Mouse (Mus musculus) limb, embryonic 14.5 days (tissue): ENCODE measurements around the gene Irgm1. TPM values are rescaled to one million over a fixed set of nuclear protein-coding genes. Genes with fewer than 3 reads are reported as not detected.

Experiments
- ATAC-seq: fragments of 200-750 bp; cut with Nextera tagmentation; 2 replicates; pipeline ENCODE4 v1.8.0; 2017; ENCODE audit warnings: low read depth, moderate number of reproducible peaks, moderate TSS enrichment; ENCODE audit not compliant: low FRiP score
- DNase-seq: peaks from one replicate; pipeline ENCODE4 v3.0.0-alpha.2; 2015; ENCODE audit warnings: low spot score
- H3K27ac ChIP-seq: fragments of 300-500 bp; sonication (generic); replicated peaks from 2 replicates; pipeline ENCODE4 v1.5.1; 2014; ENCODE audit warnings: low read depth, mild to moderate bottlenecking, low read length, moderate library complexity, mixed read lengths
- H3K27me3 ChIP-seq: fragments of 300-500 bp; sonication (generic); 2 replicates; pipeline ENCODE4 v1.6.1; 2014; ENCODE audit warnings: low read length, mixed read lengths; ENCODE audit not compliant: control insufficient read depth, insufficient read depth
- H3K36me3 ChIP-seq: fragments of 300-500 bp; sonication (generic); 2 replicates; pipeline ENCODE4 v1.6.1; 2014; ENCODE audit warnings: mild to moderate bottlenecking, low read length, moderate library complexity, mixed read lengths; ENCODE audit not compliant: control insufficient read depth, insufficient read depth
- H3K4me1 ChIP-seq: fragments of 300-500 bp; sonication (generic); 2 replicates; pipeline ENCODE4 v1.6.1; 2014; ENCODE audit warnings: antibody characterized with exemption, low read length, mixed read lengths; ENCODE audit not compliant: control insufficient read depth, insufficient read depth
- H3K4me2 ChIP-seq: fragments of 300-500 bp; sonication (generic); replicated peaks from 2 replicates; pipeline ENCODE4 v1.6.1; 2014; ENCODE audit warnings: low read depth, mild to moderate bottlenecking, low read length, moderate library complexity; ENCODE audit not compliant: severe bottlenecking
- H3K4me3 ChIP-seq: fragments of 300-500 bp; sonication (generic); replicated peaks from 2 replicates; pipeline ENCODE4 v1.5.1; 2014; ENCODE audit warnings: low read length
- H3K9ac ChIP-seq: fragments of 300-500 bp; sonication (generic); 2 replicates; pipeline ENCODE4 v1.6.1; 2014; ENCODE audit warnings: mild to moderate bottlenecking, low read depth, low read length, moderate library complexity; ENCODE audit not compliant: severe bottlenecking
- H3K9me3 ChIP-seq: fragments of 300-500 bp; sonication (generic); 2 replicates; pipeline ENCODE4 v1.6.1; 2016; ENCODE audit warnings: low read length; ENCODE audit not compliant: control insufficient read depth
- POLR2A ChIP-seq: fragments of 200-500 bp; IDR thresholded peaks from 2 replicates; pipeline ENCODE4 v1.8.0; 2012; ENCODE audit warnings: inconsistent platforms, mild to moderate bottlenecking, moderate library complexity, borderline replicate concordance; ENCODE audit not compliant: insufficient read depth, insufficient read length; ENCODE audit errors: extremely low read depth
- WGBS: fragments of 180-500 bp; shearing (Covaris S2); extraction: QIAGEN DNeasy Blood & Tissue Kit; methylation state at CpG from one replicate; pipeline ENCODE4 v1.1.7; 2014; 5-methylcytosine and 5-hydroxymethylcytosine counted together
- polyA plus RNA-seq, 2 experiments: library from polyadenylated mRNA; depleted of rRNA in 1 of 2; stranded (reverse) in 1 of 2; unstranded in 1 of 2; fragments of >200 nt; fragmentation: Nextera tagmentation in 1 of 2; extraction: Ambion mirVana in 1 of 2; gene quantifications; 2 replicates each; pipeline versions ENCODE4 v1.2.1 to v1.2.3; 2012 to 2014

Gene Irgm1
- polyA plus RNA-seq, 2 experiments: 4.1 to 5.5 TPM

DNA sequence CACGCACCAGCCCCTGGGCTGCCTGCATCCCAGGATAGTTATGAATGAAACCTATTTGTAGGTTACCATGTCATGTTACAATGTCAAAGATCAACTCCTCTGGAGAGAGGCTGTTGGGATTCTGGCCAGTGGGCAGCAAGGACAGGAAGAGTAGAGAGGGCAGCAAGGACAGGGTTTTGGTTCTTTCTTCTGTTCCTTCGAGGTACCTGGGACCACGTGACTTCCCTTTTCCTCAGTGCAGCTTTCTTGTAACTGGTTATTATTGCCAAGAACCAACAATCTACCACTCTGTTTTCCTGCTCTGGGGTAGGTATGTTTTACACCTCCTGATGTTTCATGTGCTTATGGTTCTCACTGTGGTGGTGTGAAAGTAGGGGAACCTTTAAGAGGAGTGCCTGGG is 7.7 kb downstream of the Irgm1 start:
- no peak overlapping the region for H3K4me3 ChIP-seq
- DNase-seq (no peak), ATAC-seq (no peak)
- H3K27ac ChIP-seq: no peak overlapping the region
- 0 out of 2 replicates have a peak, but pooled peaks cover 7% of the 10 kb centered on the region for H3K27me3 ChIP-seq
- no peaks in the 10 kb centered on the region for H3K4me1 ChIP-seq
- H3K9ac ChIP-seq: no peak overlapping the region
- no peak for TF ChIP-seq POLR2A
- no peaks in the 10 kb centered on the region for H3K36me3 ChIP-seq
- WGBS: 82% methylated on average over 3 of the region's 3 CpGs
- no peaks in the 10 kb centered on the region for H3K9me3 ChIP-seq
- H3K4me2 ChIP-seq: no peak overlapping the region

DNA sequence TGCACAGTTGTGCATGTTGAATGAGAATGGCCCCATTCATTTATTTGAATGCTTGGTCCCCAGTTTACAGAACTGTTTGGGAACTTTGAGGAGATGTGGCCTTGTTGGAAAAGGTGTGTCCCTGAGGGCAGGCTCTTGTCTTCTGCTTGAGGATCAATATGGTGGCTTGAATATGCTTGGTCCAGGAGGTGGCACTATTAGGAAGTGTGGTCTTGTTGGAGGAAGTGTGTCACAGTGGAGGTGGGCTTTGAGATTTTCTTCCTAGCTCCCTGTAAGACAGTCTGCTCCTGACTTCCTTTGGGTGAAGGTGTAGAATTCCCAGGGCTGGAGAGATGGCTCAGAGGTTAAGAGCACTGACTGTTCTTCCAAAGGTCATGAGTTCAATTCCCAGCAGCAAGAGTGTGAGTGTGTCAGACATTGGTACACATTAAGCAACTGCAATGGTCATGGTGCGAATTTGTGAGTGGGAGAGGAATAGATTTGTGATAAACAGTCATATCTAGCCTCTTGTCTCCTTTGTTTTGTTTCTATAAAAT is 8.6 kb downstream of the Irgm1 start:
- H3K9ac ChIP-seq: no peak overlapping the region
- no peak for ATAC-seq
- no peaks in the 10 kb centered on the region for H3K36me3 ChIP-seq
- no peak overlapping the region for H3K4me2 ChIP-seq
- TF ChIP-seq POLR2A: no peak
- H3K4me1 ChIP-seq: peaks cover 5% of the 10 kb centered on the region; the same call in 1 of the 2 replicates
- no peaks in the 10 kb centered on the region for H3K9me3 ChIP-seq
- no peak overlapping the region for H3K4me3 ChIP-seq
- WGBS: 84% methylated on average over 1 of the region's 1 CpGs
- H3K27ac ChIP-seq: no peak overlapping the region
- H3K27me3 ChIP-seq: 0 out of 2 replicates have a peak, but pooled peaks cover 7% of the 10 kb centered on the region
- no peak for DNase-seq

DNA sequence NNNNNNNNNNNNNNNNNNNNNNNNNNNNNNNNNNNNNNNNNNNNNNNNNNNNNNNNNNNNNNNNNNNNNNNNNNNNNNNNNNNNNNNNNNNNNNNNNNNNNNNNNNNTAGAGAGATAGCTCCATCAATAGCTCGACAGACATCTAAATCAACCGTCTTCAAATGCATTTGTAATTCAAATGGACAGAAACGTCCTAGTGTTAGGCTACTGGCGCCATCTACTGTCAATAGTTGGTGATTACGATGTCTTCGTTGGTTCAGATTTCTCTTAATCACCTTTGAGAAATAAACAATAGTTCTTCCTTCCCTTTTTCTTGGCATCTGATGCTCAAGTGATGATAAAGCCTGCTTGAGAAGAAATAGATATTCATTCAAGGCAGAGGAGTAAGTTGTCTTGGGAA is 12.5 kb downstream of the Irgm1 start:
- peaks cover 14% of the 10 kb centered on the region for H3K4me1 ChIP-seq
- TF ChIP-seq POLR2A: no peak
- H3K27me3 ChIP-seq: 0 out of 2 replicates have a peak, but pooled peaks cover 7% of the 10 kb centered on the region
- 0 out of 2 replicates have a peak overlapping the region, but pooled peaks have one; percentile 2 for H3K9ac ChIP-seq
- H3K4me2 ChIP-seq: peak overlapping the region; percentile 46
- H3K9me3 ChIP-seq: no peaks in the 10 kb centered on the region
- H3K27ac ChIP-seq: no peak overlapping the region
- H3K4me3 ChIP-seq: peak overlapping the region; percentile 55; the same call in 1 of the 2 replicates
- DNase-seq (peak; percentile 91), ATAC-seq (no peak)
- H3K36me3 ChIP-seq: no peaks in the 10 kb centered on the region
- under 1% methylated on average over 6 of the region's 6 CpGs for WGBS

DNA sequence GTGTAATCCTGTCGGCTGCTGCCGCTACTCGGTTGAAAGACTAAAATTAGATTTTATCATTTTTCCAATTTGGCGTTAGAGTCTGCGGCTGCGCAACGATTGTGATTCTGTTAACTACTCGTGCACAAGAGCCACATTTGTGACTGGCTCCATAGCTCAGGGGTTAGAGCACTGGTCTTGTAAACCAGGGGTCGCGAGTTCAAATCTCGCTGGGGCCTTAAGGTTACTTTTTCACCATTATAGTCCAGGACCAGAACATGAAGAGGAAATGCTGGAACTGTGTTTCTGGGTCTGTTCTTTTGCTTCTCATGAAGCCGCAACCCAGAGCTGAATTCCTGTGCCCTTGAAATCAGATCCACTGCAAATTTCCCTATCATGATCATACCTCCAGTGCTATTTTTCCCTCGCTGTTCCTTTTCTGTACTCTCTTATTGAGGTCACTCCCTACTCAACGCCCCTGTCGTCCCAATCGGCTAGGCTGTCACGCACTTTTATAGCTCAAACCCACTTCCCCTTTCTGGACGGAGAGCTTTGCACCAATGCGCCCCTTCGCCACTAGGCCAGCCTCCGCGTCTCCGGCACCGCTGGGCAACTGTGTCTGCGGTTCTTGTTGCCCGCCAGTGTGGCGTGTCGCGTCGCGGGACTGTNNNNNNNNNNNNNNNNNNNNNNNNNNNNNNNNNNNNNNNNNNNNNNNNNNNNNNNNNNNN is 17.9 kb downstream of the Irgm1 start:
- TF ChIP-seq POLR2A: no peak
- ATAC-seq (peak; percentile 74), DNase-seq (peak; percentile 83)
- peaks cover 21% of the 10 kb centered on the region for H3K4me1 ChIP-seq
- H3K4me2 ChIP-seq: peak overlapping the region; percentile 68
- no peaks in the 10 kb centered on the region for H3K9me3 ChIP-seq
- WGBS: under 1% methylated on average over 31 of the region's 31 CpGs
- H3K9ac ChIP-seq: peak overlapping the region; percentile 50
- no peak overlapping the region for H3K27ac ChIP-seq
- no peaks in the 10 kb centered on the region; the same call in 1 of the 2 replicates for H3K27me3 ChIP-seq
- H3K36me3 ChIP-seq: no peaks in the 10 kb centered on the region
- peak overlapping the region; percentile 55 for H3K4me3 ChIP-seq

DNA sequence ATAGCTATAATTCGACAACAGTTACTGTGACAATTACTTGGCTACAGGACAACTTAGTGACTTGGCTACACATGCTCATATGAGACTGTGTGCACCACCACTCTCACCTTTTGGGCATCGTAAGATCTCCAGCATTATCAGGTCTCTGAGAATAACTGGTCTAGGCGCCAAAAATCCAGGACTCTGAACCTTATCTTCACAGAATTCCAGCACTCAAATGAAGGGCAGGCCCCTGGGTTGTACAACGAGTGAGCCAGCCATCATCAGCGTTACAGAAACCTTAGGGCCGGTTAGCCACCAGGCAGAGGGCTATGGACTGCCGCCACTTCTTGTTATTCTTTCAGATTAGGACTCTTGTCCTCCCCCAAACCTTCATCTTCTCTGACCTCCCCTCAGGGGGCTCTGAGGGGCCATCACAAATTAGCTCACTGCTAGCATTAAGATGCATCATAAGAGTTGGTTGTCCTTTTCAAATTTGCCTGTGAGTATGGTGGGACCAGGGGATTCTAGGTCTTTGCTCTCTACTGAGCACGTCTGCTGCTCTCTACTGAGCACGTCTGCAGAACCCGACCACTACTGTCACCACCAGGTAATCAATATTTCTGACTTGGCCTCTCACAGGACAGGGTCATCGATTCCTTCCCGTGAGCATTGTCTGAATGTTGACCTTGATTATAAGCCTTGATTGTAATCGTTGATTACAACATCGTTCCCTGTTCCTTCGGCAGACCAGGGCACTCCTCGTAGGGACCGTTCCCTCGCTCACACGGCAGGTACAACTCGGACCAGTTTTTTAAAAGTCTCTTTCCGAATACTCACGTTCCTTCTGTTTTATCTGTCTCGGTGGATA is 18.6 kb downstream of the Irgm1 start:
- 7% methylated on average over 23 of the region's 23 CpGs for whole genome bisulfite sequencing
- Histone ChIP-seq H3K4me3 (peak overlapping the region; percentile 55), H3K36me3 (no peaks in the 10 kb centered on the region), H3K27ac (no peak overlapping the region), H3K4me2 (peak overlapping the region; percentile 68), H3K27me3 (no peaks in the 10 kb centered on the region; the same call in 1 of the 2 replicates), H3K4me1 (peaks cover 16% of the 10 kb centered on the region), H3K9ac (peak overlapping the region; percentile 44), H3K9me3 (no peaks in the 10 kb centered on the region)
- peak; percentile 7 for ATAC-seq
- no peak for TF ChIP-seq POLR2A
- DNase-seq: peak; percentile 8
